Mouse (Mus musculus) hindbrain, embryonic 15.5 days (tissue): ENCODE measurements at regions not wholly inside any gene's neighbourhood (a gene's known extent, or its start where the extent isn't known, plus 50 kb on each side); places are given as distances from the start of the nearest gene placed in this dataset.

ENCODE experiments used
- ATAC-seq: fragments of 200-750 bp; cut with Nextera tagmentation; 2 replicates; pipeline ENCODE4 v1.8.0; 2017; ENCODE audit warnings: low read depth, moderate number of reproducible peaks, moderate TSS enrichment; ENCODE audit not compliant: low FRiP score
- H3K27ac ChIP-seq: fragments of 300-500 bp; sonication (generic); replicated peaks from 2 replicates; pipeline ENCODE4 v1.5.1; 2015; ENCODE audit warnings: mild to moderate bottlenecking, inconsistent platforms
- H3K27me3 ChIP-seq: fragments of 300-500 bp; sonication (generic); 2 replicates; pipeline ENCODE4 v1.6.1; 2015; ENCODE audit warnings: control low read depth, inconsistent platforms
- H3K36me3 ChIP-seq: fragments of 300-500 bp; sonication (generic); 2 replicates; pipeline ENCODE4 v1.6.1; 2015; ENCODE audit warnings: control low read depth, inconsistent platforms
- H3K4me1 ChIP-seq: fragments of 300-500 bp; sonication (generic); replicated peaks from 2 replicates; pipeline ENCODE4 v1.6.1; 2015; ENCODE audit warnings: control low read depth, inconsistent platforms
- H3K4me2 ChIP-seq: fragments of 300-500 bp; sonication (generic); 2 replicates; pipeline ENCODE4 v1.6.1; 2015; ENCODE audit warnings: moderate library complexity, mild to moderate bottlenecking, inconsistent platforms
- H3K4me3 ChIP-seq: fragments of 300-500 bp; sonication (generic); 2 replicates; pipeline ENCODE4 v1.5.1; 2015; ENCODE audit warnings: mild to moderate bottlenecking, inconsistent platforms
- H3K9ac ChIP-seq: fragments of 300-500 bp; sonication (generic); 2 replicates; pipeline ENCODE4 v1.6.1; 2015; ENCODE audit warnings: inconsistent platforms
- H3K9me3 ChIP-seq: fragments of 300-500 bp; sonication (generic); 2 replicates; pipeline ENCODE4 v1.6.1; 2016; ENCODE audit warnings: control low read depth, inconsistent platforms
- WGBS: fragments of 180-500 bp; shearing (Covaris S2); methylation state at CpG from one replicate; pipeline ENCODE4 v1.1.7; 2015; 5-methylcytosine and 5-hydroxymethylcytosine counted together

DNA sequence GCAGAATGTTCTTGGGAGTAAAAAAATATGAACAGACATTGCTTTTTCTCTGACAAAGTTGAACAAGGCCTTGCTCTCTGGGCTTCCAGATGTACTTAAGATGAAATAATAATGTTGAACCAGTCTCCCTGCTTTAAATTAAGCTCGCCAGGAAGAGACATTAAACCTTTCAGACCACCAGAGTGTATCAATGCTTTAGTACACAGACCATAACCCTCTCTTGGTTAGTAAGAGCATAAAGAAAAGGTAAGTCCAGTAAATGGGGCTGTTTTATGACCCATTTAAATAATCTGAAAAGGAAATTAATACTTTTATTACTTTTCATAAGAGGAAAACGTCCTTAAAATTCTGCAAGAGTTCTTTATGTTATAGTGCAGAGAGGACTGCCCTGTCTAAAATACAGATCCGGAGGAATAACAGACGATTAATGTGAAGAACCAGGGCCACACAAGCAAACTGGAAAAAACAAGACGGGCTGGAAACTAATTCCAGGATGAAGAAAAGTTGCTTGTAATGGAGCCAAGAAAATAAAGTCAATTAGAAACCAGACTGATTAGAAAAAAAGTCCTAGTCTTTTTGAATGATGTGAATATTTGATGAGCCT is 74.4 kb downstream of the Mettl11b start:
- WGBS = 84% methylated on average over 5 of the region's 5 CpGs
- no peaks in the 10 kb centered on the region for H3K36me3 ChIP-seq
- no peak overlapping the region for H3K4me3 ChIP-seq
- no peaks in the 10 kb centered on the region for H3K4me1 ChIP-seq
- no peak overlapping the region for H3K9ac ChIP-seq
- H3K9me3 ChIP-seq = no peaks in the 10 kb centered on the region
- no peak overlapping the region for H3K4me2 ChIP-seq
- no peak overlapping the region for H3K27ac ChIP-seq
- ATAC-seq = no peak
- H3K27me3 ChIP-seq = no peaks in the 10 kb centered on the region

- Histone ChIP-seq H3K4me2 (no peak overlapping the region), H3K9ac (no peak overlapping the region), H3K9me3 (no peaks in the 10 kb centered on the region), H3K27me3 (no peaks in the 10 kb centered on the region), H3K4me3 (no peak overlapping the region), H3K36me3 (no peaks in the 10 kb centered on the region), H3K27ac (no peak overlapping the region), H3K4me1 (no peaks in the 10 kb centered on the region; the same call in 1 of the 2 replicates)
- WGBS = 93% methylated on average over 1 of the region's 1 CpGs
- no peak for ATAC-seq
Measured at GRCm38 (mm10) chr1:163642091-163642490, 82.9 kb downstream of the Mettl11b start.

GRCm38 (mm10) chr1:163640527-163641228 is 84.4 kb downstream of the Mettl11b start:
- no peaks in the 10 kb centered on the region for H3K9me3 ChIP-seq
- no peak overlapping the region for H3K9ac ChIP-seq
- 42% methylated on average over 9 of the region's 9 CpGs for WGBS
- H3K27me3 ChIP-seq = no peaks in the 10 kb centered on the region
- H3K27ac ChIP-seq = no peak overlapping the region
- no peaks in the 10 kb centered on the region; the same call in 1 of the 2 replicates for H3K4me1 ChIP-seq
- peak; percentile 51; the same call in 1 of the 2 replicates for ATAC-seq
- H3K36me3 ChIP-seq = no peaks in the 10 kb centered on the region
- H3K4me2 ChIP-seq = no peak overlapping the region
- H3K4me3 ChIP-seq = no peak overlapping the region

DNA sequence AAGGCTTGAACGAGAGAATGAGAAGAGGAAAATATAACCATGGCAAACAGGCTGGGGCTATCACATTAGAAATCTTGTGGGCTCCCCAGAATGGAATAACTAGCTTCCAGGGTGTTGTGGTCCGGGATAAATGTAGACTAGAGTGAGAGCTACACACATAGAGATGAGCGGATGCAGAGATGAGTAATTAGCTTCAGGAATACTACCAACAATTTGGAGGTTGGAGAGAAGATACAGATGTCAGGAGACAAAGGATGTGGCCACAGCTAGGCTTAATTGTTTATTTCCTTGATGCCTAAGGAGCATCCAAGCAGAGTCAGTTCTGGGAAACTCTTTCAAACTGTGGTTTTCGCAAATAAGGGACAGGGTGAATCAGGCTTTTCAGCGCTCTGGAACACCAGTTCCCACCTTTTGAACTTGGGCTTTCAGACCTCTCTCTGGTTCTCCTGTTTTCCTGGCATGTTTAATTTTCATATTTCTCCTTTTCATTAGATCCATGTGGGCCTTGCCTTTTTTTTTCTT is 94.7 kb downstream of the Mettl11b start:
- Histone ChIP-seq H3K36me3 (no peaks in the 10 kb centered on the region), H3K4me3 (no peak overlapping the region), H3K9ac (no peak overlapping the region), H3K27me3 (no peaks in the 10 kb centered on the region), H3K4me1 (no peaks in the 10 kb centered on the region), H3K9me3 (no peaks in the 10 kb centered on the region), H3K27ac (no peak overlapping the region), H3K4me2 (no peak overlapping the region)
- WGBS = 89% methylated on average over 5 of the region's 5 CpGs
- ATAC-seq = no peak

- no peak overlapping the region for H3K9ac ChIP-seq
- H3K4me3 ChIP-seq = no peak overlapping the region
- no peak overlapping the region for H3K27ac ChIP-seq
- no peaks in the 10 kb centered on the region for H3K4me1 ChIP-seq
- ATAC-seq = no peak
- H3K36me3 ChIP-seq = no peaks in the 10 kb centered on the region
- no peaks in the 10 kb centered on the region for H3K9me3 ChIP-seq
- no peaks in the 10 kb centered on the region for H3K27me3 ChIP-seq
- H3K4me2 ChIP-seq = no peak overlapping the region
- 89% methylated on average over 4 of the region's 4 CpGs for WGBS
Measured at GRCm38 (mm10) chr1:163624887-163625286, 100.1 kb downstream of the Mettl11b start.

- H3K9ac ChIP-seq = no peak overlapping the region
- 90% methylated on average over 3 of the region's 3 CpGs for WGBS
- H3K4me1 ChIP-seq = no peaks in the 10 kb centered on the region
- ATAC-seq = no peak
- H3K27ac ChIP-seq = no peak overlapping the region
- H3K4me2 ChIP-seq = no peak overlapping the region
- no peaks in the 10 kb centered on the region for H3K27me3 ChIP-seq
- H3K4me3 ChIP-seq = no peak overlapping the region
- H3K36me3 ChIP-seq = no peaks in the 10 kb centered on the region
- H3K9me3 ChIP-seq = no peaks in the 10 kb centered on the region
Measured at GRCm38 (mm10) chr1:163621293-163621692, 103.7 kb downstream of the Mettl11b start.

DNA sequence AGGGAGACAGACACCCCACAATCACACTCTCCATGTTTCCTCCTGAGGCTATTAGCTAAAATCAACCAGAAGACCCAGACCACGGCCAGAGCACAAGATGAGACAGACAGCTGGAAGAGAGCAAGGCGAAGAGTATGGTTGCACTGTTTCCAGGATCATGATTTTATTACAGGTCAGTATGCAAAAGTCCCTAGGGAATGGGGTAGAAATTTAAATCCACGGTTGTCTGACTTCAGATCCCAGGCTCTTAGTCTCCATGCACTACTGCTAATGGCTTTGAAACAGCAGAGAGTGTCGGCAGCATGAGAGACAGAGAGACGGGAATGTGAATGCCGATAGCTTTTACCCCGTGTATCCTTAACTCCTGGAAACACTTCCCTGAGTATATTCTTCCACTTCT is 105.2 kb downstream of the Mettl11b start:
- no peak overlapping the region for H3K4me2 ChIP-seq
- ATAC-seq = no peak
- no peak overlapping the region for H3K9ac ChIP-seq
- no peaks in the 10 kb centered on the region for H3K27me3 ChIP-seq
- H3K36me3 ChIP-seq = no peaks in the 10 kb centered on the region
- no peaks in the 10 kb centered on the region for H3K4me1 ChIP-seq
- H3K27ac ChIP-seq = no peak overlapping the region
- H3K4me3 ChIP-seq = no peak overlapping the region
- no peaks in the 10 kb centered on the region for H3K9me3 ChIP-seq
- WGBS = 67% methylated on average over 7 of the region's 7 CpGs

DNA sequence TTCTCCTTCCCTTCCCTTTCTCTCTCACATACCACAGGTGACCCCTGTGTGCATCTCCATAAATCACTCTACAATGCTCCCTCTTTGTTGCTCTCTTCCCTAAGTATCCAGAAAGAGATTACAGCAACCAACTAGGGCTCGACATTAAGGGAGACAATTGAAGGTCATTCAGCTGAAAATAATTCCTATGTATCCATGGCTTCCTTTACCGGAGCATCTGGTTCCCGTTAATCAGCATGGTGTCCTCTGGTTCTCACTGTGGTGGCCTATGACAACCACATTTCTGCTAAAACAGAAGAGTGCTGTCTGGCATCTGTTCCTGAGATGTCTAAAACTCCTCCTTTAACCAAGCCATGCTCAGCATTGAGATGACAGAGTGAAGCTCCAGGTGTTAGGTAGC is 106.9 kb downstream of the Mettl11b start:
- H3K27ac ChIP-seq = no peak overlapping the region
- ATAC-seq = peak; percentile 63

GRCm38 (mm10) chr1:163616596-163616995 is 108.4 kb downstream of the Mettl11b start:
- no peak for ATAC-seq
- Histone ChIP-seq H3K27ac (no peak overlapping the region), H3K4me3 (no peak overlapping the region), H3K27me3 (no peaks in the 10 kb centered on the region), H3K9ac (no peak overlapping the region), H3K4me2 (no peak overlapping the region), H3K9me3 (no peaks in the 10 kb centered on the region), H3K36me3 (no peaks in the 10 kb centered on the region), H3K4me1 (no peaks in the 10 kb centered on the region)
- 59% methylated on average over 3 of the region's 3 CpGs for WGBS

More for the DNA sequence above, 106.9 kb downstream of the Mettl11b start:
- no peaks in the 10 kb centered on the region for H3K4me1 ChIP-seq
- 15% methylated on average over 3 of the region's 3 CpGs for WGBS
- no peak overlapping the region for H3K4me3 ChIP-seq
- no peaks in the 10 kb centered on the region for H3K9me3 ChIP-seq
- H3K27me3 ChIP-seq = no peaks in the 10 kb centered on the region
- H3K36me3 ChIP-seq = no peaks in the 10 kb centered on the region
- no peak overlapping the region for H3K4me2 ChIP-seq
- no peak overlapping the region for H3K9ac ChIP-seq

DNA sequence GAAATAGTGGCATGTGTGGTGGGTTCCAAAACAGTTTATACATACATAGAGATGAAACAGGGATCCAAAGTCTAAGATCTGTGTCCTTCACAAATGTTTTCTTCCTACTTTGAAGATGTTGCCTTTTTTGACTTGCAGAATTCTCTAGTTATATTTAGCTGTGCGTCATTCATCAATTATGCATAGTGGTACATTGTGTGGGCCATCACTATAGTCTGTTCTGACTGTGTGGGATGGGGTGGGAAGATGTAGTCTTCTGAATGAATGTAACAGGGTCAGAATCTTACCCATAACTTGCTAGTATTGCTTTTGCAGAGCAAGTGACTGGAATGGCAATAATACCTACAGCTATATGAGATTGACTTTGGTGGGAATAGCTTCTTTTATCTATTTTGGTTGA is 116.6 kb downstream of the Mettl11b start:
- Histone ChIP-seq H3K9me3 (no peaks in the 10 kb centered on the region), H3K36me3 (no peaks in the 10 kb centered on the region), H3K4me1 (no peaks in the 10 kb centered on the region), H3K4me2 (no peak overlapping the region), H3K27ac (no peak overlapping the region), H3K9ac (no peak overlapping the region), H3K4me3 (no peak overlapping the region), H3K27me3 (no peaks in the 10 kb centered on the region)
- ATAC-seq = no peak
- 98% methylated on average over 1 of the region's 1 CpGs for WGBS

- ATAC-seq = no peak
Measured at GRCm38 (mm10) chr1:163607701-163608100, 117.3 kb downstream of the Mettl11b start.

GRCm38 (mm10) chr1:163599926-163600890 is 124.8 kb downstream of the Mettl11b start:
- no peak overlapping the region for H3K27ac ChIP-seq
- no peak overlapping the region for H3K4me2 ChIP-seq
- H3K4me1 ChIP-seq = no peaks in the 10 kb centered on the region
- H3K36me3 ChIP-seq = no peaks in the 10 kb centered on the region
- H3K27me3 ChIP-seq = no peaks in the 10 kb centered on the region
- H3K9ac ChIP-seq = no peak overlapping the region
- WGBS = 70% methylated on average over 7 of the region's 7 CpGs
- H3K4me3 ChIP-seq = no peak overlapping the region
- no peak for ATAC-seq
- H3K9me3 ChIP-seq = no peaks in the 10 kb centered on the region

More at GRCm38 (mm10) chr1:163607701-163608100, 117.3 kb downstream of the Mettl11b start:
- Histone ChIP-seq H3K4me1 (no peaks in the 10 kb centered on the region), H3K4me3 (no peak overlapping the region), H3K27ac (no peak overlapping the region), H3K9ac (no peak overlapping the region), H3K9me3 (no peaks in the 10 kb centered on the region), H3K4me2 (no peak overlapping the region), H3K27me3 (no peaks in the 10 kb centered on the region), H3K36me3 (no peaks in the 10 kb centered on the region)
- 59% methylated on average over 5 of the region's 5 CpGs for WGBS
